Mouse (Mus musculus): ENCODE data around the gene 1700019D03Rik.
"Not testable (repeated sequence)": the region's sequence is repeated elsewhere in the genome, so short reads cannot be mapped to it uniquely, and the experiment has no call there.

Gene 1700019D03Rik

GRCm38 (mm10) chr1:52954456-52954855 is 65.5 kb downstream of the 1700019D03Rik start:
- no peak for DNase-seq (ENCODE audit: low read depth)

- DNase-seq (ENCODE audit: low read depth): no peak
Observed at GRCm38 (mm10) chr1:52953548-52953947, 66.4 kb downstream of the 1700019D03Rik start.

- no peak for DNase-seq (ENCODE audit: low read depth)
Observed at GRCm38 (mm10) chr1:52952551-52953397, 67.2 kb downstream of the 1700019D03Rik start.

- no peak for DNase-seq (ENCODE audit: low read depth)
Observed at GRCm38 (mm10) chr1:52952143-52952542, 67.8 kb downstream of the 1700019D03Rik start.

GRCm38 (mm10) chr1:52951146-52951868 is 68.7 kb downstream of the 1700019D03Rik start:
- no peak for DNase-seq (ENCODE audit: low read depth)

GRCm38 (mm10) chr1:52947895-52948294 is 72.1 kb downstream of the 1700019D03Rik start:
- DNase-seq (ENCODE audit: low read depth): no peak

GRCm38 (mm10) chr1:52939021-52939420 is 81.0 kb downstream of the 1700019D03Rik start:
- DNase-seq (ENCODE audit: low read depth): no peak

GRCm38 (mm10) chr1:52934494-52934893 is 85.5 kb downstream of the 1700019D03Rik start:
- DNase-seq (ENCODE audit: low read depth): no peak

- DNase-seq (ENCODE audit: low read depth): not testable (repeated sequence)
Observed at GRCm38 (mm10) chr1:52924482-52924881, 95.5 kb downstream of the 1700019D03Rik start.

GRCm38 (mm10) chr1:52918897-52919296 is 101.1 kb downstream of the 1700019D03Rik start:
- DNase-seq (ENCODE audit: low read depth): not testable (repeated sequence)

- no peak for DNase-seq (ENCODE audit: low read depth)
Observed at GRCm38 (mm10) chr1:52916655-52917054, 103.3 kb downstream of the 1700019D03Rik start.

- no peak for DNase-seq (ENCODE audit: low read depth)
Observed at GRCm38 (mm10) chr1:52909783-52910182, 110.2 kb downstream of the 1700019D03Rik start.

- DNase-seq (ENCODE audit: low read depth): no peak
Observed at GRCm38 (mm10) chr1:52884208-52884607, 135.8 kb downstream of the 1700019D03Rik start.
